Mouse (Mus musculus) liver, adult 2 months (tissue): ENCODE data around the gene Erp27. TPM values are rescaled to one million over a fixed set of nuclear protein-coding genes. Genes with fewer than 3 reads are reported as not detected.

Source experiments
- DNase-seq: peaks from one replicate; pipeline ENCODE4 v3.0.0-alpha.2; 2011; ENCODE audit warnings: low read depth, low spot score; ENCODE audit errors: extremely low read depth
- H3K27ac ChIP-seq: fragments of 200-500 bp; replicated peaks from 2 replicates; pipeline ENCODE4 v1.5.1; 2012; ENCODE audit warnings: low read depth, mild to moderate bottlenecking, control low read depth, inconsistent platforms, low read length; ENCODE audit not compliant: insufficient read depth
- H3K27me3 ChIP-seq: fragments of 200-500 bp; 2 replicates; pipeline ENCODE4 v1.6.1; 2012; ENCODE audit warnings: mild to moderate bottlenecking, moderate library complexity, low read length, inconsistent platforms; ENCODE audit not compliant: control insufficient read depth, insufficient read depth
- H3K36me3 ChIP-seq: fragments of 200-500 bp; 2 replicates; pipeline ENCODE4 v1.6.1; 2012; ENCODE audit warnings: low read length, inconsistent platforms; ENCODE audit not compliant: control insufficient read depth, insufficient read depth
- H3K4me1 ChIP-seq: fragments of 200-500 bp; 2 replicates; pipeline ENCODE4 v1.6.1; 2011; ENCODE audit warnings: low read length; ENCODE audit not compliant: control insufficient read depth, insufficient read depth
- H3K4me3 ChIP-seq: fragments of 200-500 bp; 2 replicates; pipeline ENCODE4 v1.5.1; 2011; ENCODE audit warnings: low read depth, mild to moderate bottlenecking, control low read depth, low read length, moderate library complexity; ENCODE audit not compliant: insufficient read depth
- H3K79me2 ChIP-seq: fragments of 200-500 bp; 2 replicates; pipeline ENCODE4 v1.6.1; 2012; ENCODE audit warnings: inconsistent platforms, mild to moderate bottlenecking, low read length, moderate library complexity; ENCODE audit not compliant: control insufficient read depth, insufficient read depth
- H3K9ac ChIP-seq: fragments of 200-500 bp; 2 replicates; pipeline ENCODE4 v1.6.1; 2012; ENCODE audit warnings: low read depth, mild to moderate bottlenecking, control low read depth, inconsistent platforms, low read length
- CTCF ChIP-seq: fragments of 200-500 bp; IDR thresholded peaks from 2 replicates; pipeline ENCODE4 v1.5.1; 2011; ENCODE audit warnings: low read depth, low read length, control low read depth
- POLR2A ChIP-seq: fragments of 200-500 bp; IDR thresholded peaks from 2 replicates; pipeline ENCODE4 v1.6.1; 2011; ENCODE audit warnings: low read length, control low read depth; ENCODE audit not compliant: insufficient read depth; ENCODE audit errors: extremely low read depth
- WGBS: fragments of 180-500 bp; shearing (Covaris S2); methylation state at CpG from one replicate; pipeline ENCODE4 v1.1.7; 2018; 5-methylcytosine and 5-hydroxymethylcytosine counted together
- polyA plus RNA-seq: library from polyadenylated mRNA; depleted of rRNA; stranded (reverse); fragments of >200 nt; gene quantifications from 2 replicates; pipeline ENCODE4 v1.2.3, GENCODE M21; 2012
- total RNA-seq: library from RNA; depleted of rRNA; stranded (reverse); fragments of >200 nt; gene quantifications from 2 replicates; pipeline ENCODE4 v1.2.3, GENCODE M21; 2014

The Erp27 gene
- total and polyA plus RNA-seq, 2 experiments, result 0.55 to 1.8 TPM

- peaks cover 2% of the 10 kb centered on the region; the same call in 1 of the 2 replicates for H3K4me1 ChIP-seq
- 75% methylated on average over 11 of the region's 11 CpGs for WGBS
Measured at GRCm38 (mm10) chr6:136959131-136959530, 37.2 kb upstream of the Erp27 start.

GRCm38 (mm10) chr6:136957062-136957461, 35.1 kb upstream of the Erp27 start:
- 76% methylated on average over 7 of the region's 7 CpGs for WGBS
- Histone ChIP-seq H3K27ac (no peak overlapping the region), H3K36me3 (no peaks in the 10 kb centered on the region), H3K79me2 (no peaks in the 10 kb centered on the region), H3K4me3 (no peak overlapping the region), H3K27me3 (no peaks in the 10 kb centered on the region), H3K9ac (no peak overlapping the region), H3K4me1 (peaks cover 2% of the 10 kb centered on the region; the same call in 1 of the 2 replicates)
- TF ChIP-seq POLR2A, result no peak
- no peak for TF ChIP-seq CTCF
- DNase-seq, result no peak

More at GRCm38 (mm10) chr6:136959131-136959530, 37.2 kb upstream of the Erp27 start:
- Histone ChIP-seq H3K9ac (no peak overlapping the region), H3K27ac (no peak overlapping the region), H3K27me3 (no peaks in the 10 kb centered on the region), H3K36me3 (no peaks in the 10 kb centered on the region), H3K79me2 (no peaks in the 10 kb centered on the region), H3K4me3 (no peak overlapping the region)
- no peak for DNase-seq
- TF ChIP-seq POLR2A, result no peak
- TF ChIP-seq CTCF, result no peak

- no peak for TF ChIP-seq CTCF
- TF ChIP-seq POLR2A, result no peak
- Histone ChIP-seq H3K79me2 (no peaks in the 10 kb centered on the region), H3K36me3 (no peaks in the 10 kb centered on the region), H3K27me3 (no peaks in the 10 kb centered on the region; the same call in 1 of the 2 replicates), H3K4me1 (peaks cover 2% of the 10 kb centered on the region; the same call in 1 of the 2 replicates), H3K4me3 (no peak overlapping the region), H3K9ac (no peak overlapping the region), H3K27ac (no peak overlapping the region)
- no peak for DNase-seq
- WGBS, result 61% methylated on average over 3 of the region's 3 CpGs
Measured at GRCm38 (mm10) chr6:136955240-136955639, 33.3 kb upstream of the Erp27 start.

- H3K4me1 ChIP-seq, result peaks cover 2% of the 10 kb centered on the region; the same call in 1 of the 2 replicates
- no peak for TF ChIP-seq POLR2A
- TF ChIP-seq CTCF, result no peak
- no peaks in the 10 kb centered on the region for H3K36me3 ChIP-seq
- DNase-seq, result peak; percentile 20
- WGBS, result 23% methylated on average over 8 of the region's 8 CpGs
- H3K9ac ChIP-seq, result no peak overlapping the region
- no peak overlapping the region for H3K27ac ChIP-seq
- H3K79me2 ChIP-seq, result no peaks in the 10 kb centered on the region
- H3K27me3 ChIP-seq, result no peaks in the 10 kb centered on the region; the same call in 1 of the 2 replicates
- no peak overlapping the region for H3K4me3 ChIP-seq
Measured at GRCm38 (mm10) chr6:136954715-136955114, 32.7 kb upstream of the Erp27 start.

- H3K9ac ChIP-seq, result no peak overlapping the region
- H3K36me3 ChIP-seq, result no peaks in the 10 kb centered on the region
- DNase-seq, result no peak
- H3K27ac ChIP-seq, result no peak overlapping the region
- no peaks in the 10 kb centered on the region for H3K79me2 ChIP-seq
- no peak overlapping the region for H3K4me3 ChIP-seq
- no peaks in the 10 kb centered on the region; the same call in 1 of the 2 replicates for H3K27me3 ChIP-seq
- TF ChIP-seq POLR2A (no peak), CTCF (no peak)
- WGBS, result 79% methylated on average over 6 of the region's 6 CpGs
- peaks cover 2% of the 10 kb centered on the region; the same call in 1 of the 2 replicates for H3K4me1 ChIP-seq
Measured at GRCm38 (mm10) chr6:136954192-136954591, 32.2 kb upstream of the Erp27 start.

GRCm38 (mm10) chr6:136952930-136953329, 30.9 kb upstream of the Erp27 start:
- 82% methylated on average over 9 of the region's 9 CpGs for whole genome bisulfite sequencing
- TF ChIP-seq CTCF (no peak), POLR2A (no peak)
- no peak overlapping the region for H3K9ac ChIP-seq
- DNase-seq, result no peak
- H3K79me2 ChIP-seq, result no peaks in the 10 kb centered on the region
- peaks cover 2% of the 10 kb centered on the region; the same call in 1 of the 2 replicates for H3K4me1 ChIP-seq
- H3K4me3 ChIP-seq, result no peak overlapping the region
- H3K36me3 ChIP-seq, result no peaks in the 10 kb centered on the region
- H3K27me3 ChIP-seq, result no peaks in the 10 kb centered on the region; the same call in 1 of the 2 replicates
- no peak overlapping the region for H3K27ac ChIP-seq
